Mouse (Mus musculus): ENCODE data around the gene Ints7. TPM values are rescaled to one million over a fixed set of nuclear protein-coding genes. Genes with fewer than 3 reads are reported as not detected.

Gene Ints7
- polyA plus RNA-seq, 1 experiment from 2014 or later: 50.2 TPM

- peaks cover 2% of the 10 kb centered on the region for H3K4me1 ChIP-seq (replicated peaks; ENCODE audit: control insufficient read depth, insufficient read depth, low read length)
- H3K9me3 ChIP-seq (ENCODE audit: control insufficient read depth, low read length): no peaks in the 10 kb centered on the region
- ATAC-seq (ENCODE audit: low FRiP score) (no peak), DNase-seq (ENCODE audit: low spot score) (peak; percentile 48)
- H3K27me3 ChIP-seq (ENCODE audit: control insufficient read depth, insufficient read depth, low read length): no peaks in the 10 kb centered on the region
- peak overlapping the region; percentile 77 for H3K9ac ChIP-seq (ENCODE audit: low read depth, low read length)
- H3K27ac ChIP-seq (ENCODE audit: low read depth, low read length): no peak overlapping the region
- no peaks in the 10 kb centered on the region for H3K36me3 ChIP-seq (ENCODE audit: control insufficient read depth, insufficient read depth, low read length)
- WGBS: 1% methylated on average over 13 of the region's 13 CpGs
- H3K4me3 ChIP-seq (ENCODE audit: low read depth, low read length): peak overlapping the region; percentile 70
- H3K4me2 ChIP-seq (replicated peaks; ENCODE audit: low read depth, low read length): peak overlapping the region; percentile 52
Measured at GRCm38 (mm10) chr1:191573906-191574639, 1.4 kb upstream of the Ints7 start.

GRCm38 (mm10) chr1:191574871-191575457, 472 bp upstream of the Ints7 start:
- H3K4me1 ChIP-seq (replicated peaks; ENCODE audit: control insufficient read depth, insufficient read depth, low read length): peaks cover 2% of the 10 kb centered on the region
- under 1% methylated on average over 52 of the region's 52 CpGs for WGBS
- no peaks in the 10 kb centered on the region for H3K9me3 ChIP-seq (ENCODE audit: control insufficient read depth, low read length)
- H3K9ac ChIP-seq (ENCODE audit: low read depth, low read length): peak overlapping the region; percentile 77
- ATAC-seq (ENCODE audit: low FRiP score) (peak; percentile 48), DNase-seq (ENCODE audit: low spot score) (peak; percentile 79)
- H3K27ac ChIP-seq (ENCODE audit: low read depth, low read length): peak overlapping the region; percentile 48
- H3K4me3 ChIP-seq (ENCODE audit: low read depth, low read length): peak overlapping the region; percentile 70
- H3K36me3 ChIP-seq (ENCODE audit: control insufficient read depth, insufficient read depth, low read length): no peaks in the 10 kb centered on the region
- no peaks in the 10 kb centered on the region for H3K27me3 ChIP-seq (ENCODE audit: control insufficient read depth, insufficient read depth, low read length)
- peak overlapping the region; percentile 52 for H3K4me2 ChIP-seq (replicated peaks; ENCODE audit: low read depth, low read length)

- DNase-seq (ENCODE audit: low spot score): no peak
- H3K4me3 ChIP-seq (ENCODE audit: low read depth, low read length): no peak overlapping the region
- no peak for ATAC-seq (ENCODE audit: low FRiP score)
Measured at GRCm38 (mm10) chr1:191579524-191579923, 4.1 kb downstream of the Ints7 start.

GRCm38 (mm10) chr1:191581641-191582040, 6.2 kb downstream of the Ints7 start:
- ATAC-seq (ENCODE audit: low FRiP score): no peak
- DNase-seq (ENCODE audit: low spot score): no peak
- Histone ChIP-seq H3K4me3 (ENCODE audit: low read depth, low read length) (no peak overlapping the region), H3K36me3 (ENCODE audit: control insufficient read depth, insufficient read depth, low read length) (no peaks in the 10 kb centered on the region), H3K9ac (ENCODE audit: low read depth, low read length) (no peak overlapping the region), H3K9me3 (ENCODE audit: control insufficient read depth, low read length) (no peaks in the 10 kb centered on the region), H3K27ac (ENCODE audit: low read depth, low read length) (no peak overlapping the region), H3K4me2 (replicated peaks; ENCODE audit: low read depth, low read length) (no peak overlapping the region), H3K27me3 (ENCODE audit: control insufficient read depth, insufficient read depth, low read length) (no peaks in the 10 kb centered on the region), H3K4me1 (replicated peaks; ENCODE audit: control insufficient read depth, insufficient read depth, low read length) (peaks cover 2% of the 10 kb centered on the region; the same call in 1 of the 2 replicates)
- 93% methylated on average over 4 of the region's 4 CpGs for WGBS

More at GRCm38 (mm10) chr1:191579524-191579923, 4.1 kb downstream of the Ints7 start:
- Histone ChIP-seq H3K27me3 (ENCODE audit: control insufficient read depth, insufficient read depth, low read length) (no peaks in the 10 kb centered on the region), H3K4me2 (replicated peaks; ENCODE audit: low read depth, low read length) (no peak overlapping the region), H3K27ac (ENCODE audit: low read depth, low read length) (no peak overlapping the region), H3K9me3 (ENCODE audit: control insufficient read depth, low read length) (no peaks in the 10 kb centered on the region), H3K4me1 (replicated peaks; ENCODE audit: control insufficient read depth, insufficient read depth, low read length) (peaks cover 2% of the 10 kb centered on the region; the same call in 1 of the 2 replicates), H3K9ac (ENCODE audit: low read depth, low read length) (no peak overlapping the region), H3K36me3 (ENCODE audit: control insufficient read depth, insufficient read depth, low read length) (no peaks in the 10 kb centered on the region)
- 90% methylated on average over 3 of the region's 3 CpGs for WGBS

- Histone ChIP-seq H3K36me3 (ENCODE audit: control insufficient read depth, insufficient read depth, low read length) (peaks cover 6% of the 10 kb centered on the region; the same call in 1 of the 2 replicates), H3K27ac (ENCODE audit: low read depth, low read length) (no peak overlapping the region), H3K9me3 (ENCODE audit: control insufficient read depth, low read length) (no peaks in the 10 kb centered on the region), H3K9ac (ENCODE audit: low read depth, low read length) (no peak overlapping the region), H3K27me3 (ENCODE audit: control insufficient read depth, insufficient read depth, low read length) (no peaks in the 10 kb centered on the region), H3K4me3 (ENCODE audit: low read depth, low read length) (no peak overlapping the region), H3K4me2 (replicated peaks; ENCODE audit: low read depth, low read length) (no peak overlapping the region), H3K4me1 (replicated peaks; ENCODE audit: control insufficient read depth, insufficient read depth, low read length) (no peaks in the 10 kb centered on the region)
- ATAC-seq (ENCODE audit: low FRiP score): no peak
- DNase-seq (ENCODE audit: low spot score): no peak
- 96% methylated on average over 4 of the region's 4 CpGs for WGBS
Measured at GRCm38 (mm10) chr1:191583836-191584235, 8.4 kb downstream of the Ints7 start.

GRCm38 (mm10) chr1:191584483-191584882, 9.0 kb downstream of the Ints7 start:
- peaks cover 6% of the 10 kb centered on the region; the same call in 1 of the 2 replicates for H3K36me3 ChIP-seq (ENCODE audit: control insufficient read depth, insufficient read depth, low read length)

DNA sequence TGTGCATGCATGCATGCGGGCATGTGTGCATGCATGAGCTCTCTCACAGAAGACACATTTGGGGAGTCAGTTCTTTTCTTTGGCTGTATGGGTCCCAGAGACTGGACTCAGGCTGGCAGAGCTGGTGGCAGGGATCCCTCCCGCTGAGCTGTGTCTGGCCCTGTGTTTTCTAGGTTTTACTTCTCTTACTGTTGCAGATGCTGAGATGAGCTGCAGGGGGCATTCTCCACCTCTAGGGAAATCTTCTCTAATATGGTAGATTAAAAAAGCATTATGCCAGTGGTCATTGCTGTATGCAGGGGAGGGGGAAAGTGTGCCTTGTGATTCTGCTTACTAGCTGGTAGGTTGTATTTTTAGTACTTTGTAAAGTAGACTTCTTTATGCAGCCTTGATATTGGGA, 10.3 kb downstream of the Ints7 start:
- Histone ChIP-seq H3K27me3 (ENCODE audit: control insufficient read depth, insufficient read depth, low read length) (no peaks in the 10 kb centered on the region), H3K9me3 (ENCODE audit: control insufficient read depth, low read length) (no peaks in the 10 kb centered on the region), H3K36me3 (ENCODE audit: control insufficient read depth, insufficient read depth, low read length) (peaks cover 6% of the 10 kb centered on the region; the same call in 1 of the 2 replicates), H3K4me3 (ENCODE audit: low read depth, low read length) (no peak overlapping the region), H3K4me2 (replicated peaks; ENCODE audit: low read depth, low read length) (no peak overlapping the region), H3K4me1 (replicated peaks; ENCODE audit: control insufficient read depth, insufficient read depth, low read length) (no peaks in the 10 kb centered on the region), H3K9ac (ENCODE audit: low read depth, low read length) (no peak overlapping the region), H3K27ac (ENCODE audit: low read depth, low read length) (no peak overlapping the region)
- DNase-seq (ENCODE audit: low spot score): no peak
- no peak for ATAC-seq (ENCODE audit: low FRiP score)
- 95% methylated on average over 2 of the region's 2 CpGs for WGBS

More at GRCm38 (mm10) chr1:191584483-191584882, 9.0 kb downstream of the Ints7 start:
- WGBS: 92% methylated on average over 4 of the region's 4 CpGs
- DNase-seq (ENCODE audit: low spot score) (no peak), ATAC-seq (ENCODE audit: low FRiP score) (no peak)
- Histone ChIP-seq H3K4me3 (ENCODE audit: low read depth, low read length) (no peak overlapping the region), H3K27me3 (ENCODE audit: control insufficient read depth, insufficient read depth, low read length) (no peaks in the 10 kb centered on the region), H3K4me1 (replicated peaks; ENCODE audit: control insufficient read depth, insufficient read depth, low read length) (no peaks in the 10 kb centered on the region), H3K9ac (ENCODE audit: low read depth, low read length) (no peak overlapping the region), H3K9me3 (ENCODE audit: control insufficient read depth, low read length) (no peaks in the 10 kb centered on the region), H3K4me2 (replicated peaks; ENCODE audit: low read depth, low read length) (no peak overlapping the region), H3K27ac (ENCODE audit: low read depth, low read length) (no peak overlapping the region)

DNA sequence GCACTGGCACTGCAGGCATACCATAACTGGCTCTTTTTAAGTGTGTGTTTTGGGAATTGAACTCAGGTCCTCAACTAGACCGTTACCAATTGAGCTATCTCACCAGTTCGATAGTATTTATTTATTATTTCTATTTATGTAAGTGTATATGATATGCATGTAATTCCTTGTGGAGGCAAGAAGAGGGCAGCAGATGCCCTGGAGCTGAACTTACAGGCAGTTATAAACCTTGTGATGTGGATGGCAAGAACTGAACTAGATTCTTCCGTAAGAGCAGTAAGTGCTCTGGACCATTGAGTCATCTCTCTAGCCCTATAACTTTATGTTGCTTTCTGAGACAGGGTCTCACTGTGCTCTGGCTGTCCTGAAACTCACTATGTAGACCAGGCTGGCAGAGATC, 11.6 kb downstream of the Ints7 start:
- Histone ChIP-seq H3K27ac (ENCODE audit: low read depth, low read length) (no peak overlapping the region), H3K9ac (ENCODE audit: low read depth, low read length) (no peak overlapping the region), H3K9me3 (ENCODE audit: control insufficient read depth, low read length) (no peaks in the 10 kb centered on the region), H3K4me2 (replicated peaks; ENCODE audit: low read depth, low read length) (no peak overlapping the region), H3K4me3 (ENCODE audit: low read depth, low read length) (no peak overlapping the region), H3K36me3 (ENCODE audit: control insufficient read depth, insufficient read depth, low read length) (peaks cover 6% of the 10 kb centered on the region; the same call in 1 of the 2 replicates), H3K27me3 (ENCODE audit: control insufficient read depth, insufficient read depth, low read length) (no peaks in the 10 kb centered on the region), H3K4me1 (replicated peaks; ENCODE audit: control insufficient read depth, insufficient read depth, low read length) (no peaks in the 10 kb centered on the region)
- ATAC-seq (ENCODE audit: low FRiP score) (no peak), DNase-seq (ENCODE audit: low spot score) (no peak)
- WGBS: 96% methylated on average over 3 of the region's 3 CpGs

- no peak overlapping the region for H3K27ac ChIP-seq (ENCODE audit: low read depth, low read length)
- H3K36me3 ChIP-seq (ENCODE audit: control insufficient read depth, insufficient read depth, low read length): peaks cover 6% of the 10 kb centered on the region; the same call in 1 of the 2 replicates
- H3K4me1 ChIP-seq (replicated peaks; ENCODE audit: control insufficient read depth, insufficient read depth, low read length): no peaks in the 10 kb centered on the region
- H3K9ac ChIP-seq (ENCODE audit: low read depth, low read length): no peak overlapping the region
- no peak overlapping the region for H3K4me3 ChIP-seq (ENCODE audit: low read depth, low read length)
- 99% methylated on average over 2 of the region's 2 CpGs for WGBS
- DNase-seq (ENCODE audit: low spot score): no peak
- H3K4me2 ChIP-seq (replicated peaks; ENCODE audit: low read depth, low read length): no peak overlapping the region
- no peaks in the 10 kb centered on the region for H3K27me3 ChIP-seq (ENCODE audit: control insufficient read depth, insufficient read depth, low read length)
- no peak for ATAC-seq (ENCODE audit: low FRiP score)
- no peaks in the 10 kb centered on the region for H3K9me3 ChIP-seq (ENCODE audit: control insufficient read depth, low read length)
Measured at GRCm38 (mm10) chr1:191588749-191589148, 13.3 kb downstream of the Ints7 start.
